Mouse (Mus musculus): ENCODE measurements around the gene Tmem39b. TPM values are rescaled to one million over a fixed set of nuclear protein-coding genes. Genes with fewer than 3 reads are reported as not detected.

Gene Tmem39b
- polyA plus RNA-seq, 1 experiment from 2014 or later, result 15.0 TPM

DNA sequence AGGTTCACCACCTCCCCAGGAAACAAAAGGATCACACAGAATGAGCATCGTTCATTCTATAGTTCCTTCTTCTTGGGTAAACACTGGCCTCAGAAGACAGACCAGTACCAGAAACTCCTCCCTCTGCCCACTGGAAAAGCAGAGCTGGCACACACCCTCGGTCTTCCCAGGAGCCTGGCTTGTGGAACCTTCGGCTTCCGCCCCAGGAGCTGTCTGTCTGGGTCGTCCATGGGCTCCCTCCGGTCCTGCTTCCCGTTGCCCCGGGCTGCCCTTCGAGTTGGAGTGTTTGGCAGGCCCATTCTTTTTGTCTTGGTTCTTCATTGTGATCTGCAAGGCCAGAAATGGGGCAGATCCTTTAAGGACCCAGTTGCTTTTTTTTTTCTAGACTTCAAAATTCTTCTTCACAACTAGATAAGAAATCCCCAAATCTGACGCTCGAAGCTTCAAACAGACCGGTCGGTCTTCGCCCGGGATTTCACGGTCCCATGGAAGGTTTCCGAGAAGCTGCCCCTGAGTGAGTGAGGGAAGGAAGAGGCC lies 56.5 kb downstream of the Tmem39b start:
- Histone ChIP-seq H3K36me3 (peaks cover 50% of the 10 kb centered on the region), H3K9ac (peak overlapping the region; percentile 90), H3K9me3 (replicated peaks) (no peaks in the 10 kb centered on the region), H3K4me2 (replicated peaks) (peak overlapping the region; percentile 89), H3K27ac (peak overlapping the region; percentile 93), H3K27me3 (no peaks in the 10 kb centered on the region), H3K4me3 (peak overlapping the region; percentile 58), H3K4me1 (peaks cover 25% of the 10 kb centered on the region)
- no peak for ATAC-seq (ENCODE audit: low FRiP score)
- 8% methylated on average over 17 of the region's 17 CpGs for WGBS

DNA sequence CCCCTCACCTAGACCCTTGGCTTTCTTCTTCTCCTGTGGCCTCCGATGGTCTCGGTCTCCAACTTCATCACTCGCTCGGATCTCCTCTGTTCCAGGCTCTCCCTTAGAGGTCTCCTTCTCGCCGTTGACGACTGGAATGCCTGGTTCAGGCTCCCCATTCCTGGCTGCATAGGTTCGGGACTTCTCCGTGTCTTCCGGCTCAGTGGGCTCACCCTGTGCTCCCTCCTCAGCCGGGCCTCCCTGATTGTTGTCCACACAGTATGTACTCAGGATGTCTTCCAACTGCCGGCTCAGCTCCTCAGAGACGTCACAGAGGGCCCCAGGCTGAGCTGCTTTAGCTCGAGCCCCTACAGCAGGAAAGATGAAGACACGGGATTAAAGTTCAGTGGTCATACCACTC lies 57.4 kb downstream of the Tmem39b start:
- Histone ChIP-seq H3K27me3 (no peaks in the 10 kb centered on the region), H3K9me3 (replicated peaks) (no peaks in the 10 kb centered on the region), H3K4me2 (replicated peaks) (peak overlapping the region; percentile 89), H3K4me1 (peaks cover 25% of the 10 kb centered on the region), H3K4me3 (peak overlapping the region; percentile 58), H3K36me3 (peaks cover 50% of the 10 kb centered on the region), H3K9ac (peak overlapping the region; percentile 90), H3K27ac (0 out of 2 replicates have a peak overlapping the region, but pooled peaks have one; percentile 7)
- 87% methylated on average over 15 of the region's 15 CpGs for WGBS
- no peak for ATAC-seq (ENCODE audit: low FRiP score)

DNA sequence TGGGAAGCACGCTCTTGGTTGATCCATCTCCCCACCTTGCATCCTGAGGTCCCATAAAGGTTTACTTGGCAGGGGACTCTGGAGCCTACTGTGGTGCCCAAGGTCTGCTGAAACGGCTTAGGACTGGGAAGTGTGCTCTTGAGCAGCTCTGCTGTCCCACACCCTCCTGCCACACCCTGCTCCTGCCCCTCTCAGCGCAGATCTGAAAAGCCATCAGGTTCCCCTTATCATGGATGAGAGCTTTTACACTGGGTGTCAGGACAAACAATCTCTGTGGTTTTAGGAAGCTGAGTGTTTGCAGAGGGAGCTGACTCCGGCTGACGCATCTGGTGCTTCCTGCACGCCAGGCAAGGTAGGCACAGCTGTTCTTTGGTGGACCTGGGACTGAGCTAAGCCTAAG lies 62.8 kb downstream of the Tmem39b start:
- Histone ChIP-seq H3K36me3 (peaks cover 96% of the 10 kb centered on the region), H3K4me1 (peaks cover 8% of the 10 kb centered on the region), H3K27ac (no peak overlapping the region), H3K9me3 (replicated peaks) (no peaks in the 10 kb centered on the region), H3K4me3 (no peak overlapping the region), H3K9ac (no peak overlapping the region), H3K4me2 (replicated peaks) (no peak overlapping the region), H3K27me3 (no peaks in the 10 kb centered on the region)
- WGBS, result 96% methylated on average over 6 of the region's 6 CpGs
- ATAC-seq (ENCODE audit: low FRiP score), result no peak

DNA sequence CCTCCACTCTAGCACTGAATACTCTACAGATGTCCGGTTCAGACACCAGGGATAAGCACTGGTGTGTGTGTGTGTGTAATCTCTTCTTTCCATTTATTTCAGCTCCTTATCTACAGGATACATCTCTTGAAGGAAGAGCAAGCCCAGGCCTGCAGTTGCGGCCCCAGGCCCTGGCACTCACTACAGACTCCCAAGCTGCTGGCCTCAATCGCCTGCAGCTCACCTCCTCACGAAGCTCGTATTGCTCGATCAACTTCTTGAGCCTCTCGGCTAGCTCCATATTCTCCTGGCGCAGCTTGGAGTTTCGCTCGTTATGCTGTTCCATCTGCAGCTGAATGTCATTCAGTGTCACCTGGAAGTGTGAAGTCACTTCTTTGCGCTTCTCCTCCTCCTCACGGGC lies 64.8 kb downstream of the Tmem39b start:
- H3K9ac ChIP-seq, result no peak overlapping the region
- no peak overlapping the region for H3K27ac ChIP-seq
- no peak overlapping the region for H3K4me2 ChIP-seq (replicated peaks)
- peaks cover 98% of the 10 kb centered on the region for H3K36me3 ChIP-seq
- no peaks in the 10 kb centered on the region for H3K4me1 ChIP-seq
- H3K27me3 ChIP-seq, result no peaks in the 10 kb centered on the region
- H3K9me3 ChIP-seq (replicated peaks), result no peaks in the 10 kb centered on the region
- WGBS, result 96% methylated on average over 12 of the region's 12 CpGs
- H3K4me3 ChIP-seq, result no peak overlapping the region
- no peak for ATAC-seq (ENCODE audit: low FRiP score)

- Histone ChIP-seq H3K9me3 (replicated peaks) (no peaks in the 10 kb centered on the region), H3K4me3 (no peak overlapping the region), H3K27ac (no peak overlapping the region), H3K4me1 (no peaks in the 10 kb centered on the region), H3K4me2 (replicated peaks) (no peak overlapping the region), H3K9ac (no peak overlapping the region), H3K27me3 (no peaks in the 10 kb centered on the region), H3K36me3 (peaks cover 95% of the 10 kb centered on the region)
- ATAC-seq (ENCODE audit: low FRiP score), result no peak
- 87% methylated on average over 4 of the region's 4 CpGs for WGBS
These were observed 65.7 kb downstream of the Tmem39b start for GRCm38 (mm10) chr4:129630944-129631343.

Small RNAs within 50 kb of the gene (microRNA-seq; reads per million reads assigned to microRNA genes)
- gene Mir7016, result 1.1 reads per million

Other genes with a start within 250 kb of the Tmem39b start
- 33.0 TPM in 2 replicates for gene Bsdc1, start 235.3 kb downstream of the Tmem39b start, polyA plus RNA-seq (2016; fragmentation: Nextera tagmentation; extraction: Ambion mirVana)
- not detected in 2 replicates for gene Tssk3, start 205.8 kb downstream of the Tmem39b start, polyA plus RNA-seq (2016; fragmentation: Nextera tagmentation; extraction: Ambion mirVana)
- 0.46 TPM in 1 of 2 replicates, not detected in the other for gene Fam229a, start 205.6 kb downstream of the Tmem39b start, polyA plus RNA-seq (2016; fragmentation: Nextera tagmentation; extraction: Ambion mirVana)
- gene Marcksl1, start 183.3 kb downstream of the Tmem39b start, polyA plus RNA-seq (2016; fragmentation: Nextera tagmentation; extraction: Ambion mirVana), result 1,978 and 2,031 TPM in 2 replicates
- gene Hdac1, start 154.1 kb downstream of the Tmem39b start, polyA plus RNA-seq (2016; fragmentation: Nextera tagmentation; extraction: Ambion mirVana), result 168 and 178 TPM in 2 replicates
- 6.4 and 7.1 TPM in 2 replicates for gene Lck, start 123.2 kb downstream of the Tmem39b start, polyA plus RNA-seq (2016; fragmentation: Nextera tagmentation; extraction: Ambion mirVana)
- 1.7 and 2.5 TPM in 2 replicates for gene Fam167b, start 118.3 kb downstream of the Tmem39b start, polyA plus RNA-seq (2016; fragmentation: Nextera tagmentation; extraction: Ambion mirVana)
- 187 and 204 TPM in 2 replicates for gene Eif3i, start 96.2 kb downstream of the Tmem39b start, polyA plus RNA-seq (2016; fragmentation: Nextera tagmentation; extraction: Ambion mirVana)
- gene Tmem234, start 96.2 kb downstream of the Tmem39b start, polyA plus RNA-seq (2016; fragmentation: Nextera tagmentation; extraction: Ambion mirVana), result 164 and 174 TPM in 2 replicates
- gene Dcdc2b, start 82.6 kb downstream of the Tmem39b start, polyA plus RNA-seq (2016; fragmentation: Nextera tagmentation; extraction: Ambion mirVana), result 2.4 and 3.1 TPM in 2 replicates
- gene Iqcc, start 77.7 kb downstream of the Tmem39b start, polyA plus RNA-seq (2016; fragmentation: Nextera tagmentation; extraction: Ambion mirVana), result 30.0 and 31.8 TPM in 2 replicates
- 85.9 and 91.5 TPM in 2 replicates for gene Ccdc28b, start 72.9 kb downstream of the Tmem39b start, polyA plus RNA-seq (2016; fragmentation: Nextera tagmentation; extraction: Ambion mirVana)
- gene Txlna, start 55.8 kb downstream of the Tmem39b start, polyA plus RNA-seq (2016; fragmentation: Nextera tagmentation; extraction: Ambion mirVana), result 90.8 and 91.1 TPM in 2 replicates
- 16.0 and 18.8 TPM in 2 replicates for gene Kpna6, start 24.1 kb downstream of the Tmem39b start, polyA plus RNA-seq (2016; fragmentation: Nextera tagmentation; extraction: Ambion mirVana)
- 215 and 227 TPM in 2 replicates for gene Khdrbs1, start 45.5 kb upstream of the Tmem39b start, polyA plus RNA-seq (2016; fragmentation: Nextera tagmentation; extraction: Ambion mirVana)
- 347 and 360 TPM in 2 replicates for gene Ptp4a2, start 114.4 kb upstream of the Tmem39b start, polyA plus RNA-seq (2016; fragmentation: Nextera tagmentation; extraction: Ambion mirVana)
- 0.06 TPM in 1 of 2 replicates, not detected in the other for gene Spocd1, start 232.4 kb upstream of the Tmem39b start, polyA plus RNA-seq (2016; fragmentation: Nextera tagmentation; extraction: Ambion mirVana)

All from hindbrain, embryonic 12.5 days (tissue).